Mouse (Mus musculus) embryonic facial prominence, embryonic 15.5 days (tissue): ENCODE measurements around the gene Hist2h3b. TPM values are rescaled to one million over a fixed set of nuclear protein-coding genes. Genes with fewer than 3 reads are reported as not detected.
A peak's percentile ranks its signal among the peaks of the same experiment; 100 is the strongest.
"Not testable (repeated sequence)": the region's sequence is repeated elsewhere in the genome, so short reads cannot be mapped to it uniquely, and the experiment has no call there.

Source experiments
- ATAC-seq: fragments of 200-750 bp; cut with Nextera tagmentation; 2 replicates; pipeline ENCODE4 v1.8.0; 2017; ENCODE audit warnings: low read depth, moderate TSS enrichment; ENCODE audit not compliant: insufficient number of reproducible peaks, low FRiP score, low TSS enrichment
- H3K27ac ChIP-seq: fragments of 300-500 bp; sonication (generic); replicated peaks from 2 replicates; pipeline ENCODE4 v1.5.1; 2015; ENCODE audit warnings: mild to moderate bottlenecking, inconsistent platforms
- H3K27me3 ChIP-seq: fragments of 300-500 bp; sonication (generic); 2 replicates; pipeline ENCODE4 v1.6.1; 2015; ENCODE audit warnings: inconsistent platforms
- H3K36me3 ChIP-seq: fragments of 300-500 bp; sonication (generic); 2 replicates; pipeline ENCODE4 v1.6.1; 2015; ENCODE audit warnings: mild to moderate bottlenecking, inconsistent platforms
- H3K4me1 ChIP-seq: fragments of 300-500 bp; sonication (generic); 2 replicates; pipeline ENCODE4 v1.6.1; 2015; ENCODE audit warnings: inconsistent platforms
- H3K4me2 ChIP-seq: fragments of 300-500 bp; sonication (generic); replicated peaks from 2 replicates; pipeline ENCODE4 v1.6.1; 2015; ENCODE audit warnings: mild to moderate bottlenecking, inconsistent platforms
- H3K4me3 ChIP-seq: fragments of 300-500 bp; sonication (generic); replicated peaks from 2 replicates; pipeline ENCODE4 v1.5.1; 2015; ENCODE audit warnings: mild to moderate bottlenecking, inconsistent platforms
- H3K9ac ChIP-seq: fragments of 300-500 bp; sonication (generic); 2 replicates; pipeline ENCODE4 v1.6.1; 2015; ENCODE audit warnings: inconsistent platforms
- H3K9me3 ChIP-seq: fragments of 300-500 bp; sonication (generic); replicated peaks from 2 replicates; pipeline ENCODE4 v1.6.1; 2016; ENCODE audit warnings: inconsistent platforms
- WGBS: fragments of 180-500 bp; shearing (Covaris S2); methylation state at CpG from one replicate; pipeline ENCODE4 v1.1.7; 2015; 5-methylcytosine and 5-hydroxymethylcytosine counted together
- polyA plus RNA-seq: library from polyadenylated mRNA; unstranded; fragments of >200 nt; fragmentation: Nextera tagmentation; extraction: Ambion mirVana; gene quantifications from 2 replicates; pipeline ENCODE4 v1.2.1, GENCODE M21; 2015

The Hist2h3b gene
- polyA plus RNA-seq, 1 experiment from 2014 or later: 36.0 TPM

- Histone ChIP-seq H3K27me3 (no peaks in the 10 kb centered on the region), H3K4me1 (peaks cover 21% of the 10 kb centered on the region), H3K9me3 (no peaks in the 10 kb centered on the region), H3K9ac (no peak overlapping the region), H3K36me3 (no peaks in the 10 kb centered on the region), H3K4me3 (no peak overlapping the region), H3K27ac (peak overlapping the region; percentile 95), H3K4me2 (peak overlapping the region; percentile 49)
- no peak for ATAC-seq
- WGBS: 74% methylated on average over 4 of the region's 4 CpGs
Observed at GRCm38 (mm10) chr3:96267541-96267940, 913 bp upstream of the Hist2h3b start.

GRCm38 (mm10) chr3:96268776-96269378 lies 423 bp downstream of the Hist2h3b start:
- Histone ChIP-seq H3K4me2 (peak overlapping the region; percentile 85), H3K4me1 (peaks cover 21% of the 10 kb centered on the region), H3K27ac (peak overlapping the region; percentile 96), H3K9ac (peak overlapping the region; percentile 37; the same call in 1 of the 2 replicates), H3K4me3 (peak overlapping the region; percentile 57)
- H3K27me3 ChIP-seq, H3K9me3 ChIP-seq, H3K36me3 ChIP-seq: not testable (repeated sequence)
- peak; percentile 18 for ATAC-seq
- WGBS: 2% methylated on average over 16 of the region's 44 CpGs

- ATAC-seq: peak; percentile 96
- Histone ChIP-seq H3K4me1 (peaks cover 13% of the 10 kb centered on the region), H3K9me3 (no peaks in the 10 kb centered on the region), H3K27ac (peak within 1 kb of the TSS; percentile 96), H3K36me3 (no peaks in the 10 kb centered on the region), H3K9ac (peak within 1 kb of the TSS; percentile 57), H3K4me2 (peak within 1 kb of the TSS; percentile 85), H3K4me3 (peak within 1 kb of the TSS; percentile 57), H3K27me3 (no peaks in the 10 kb centered on the region)
- under 1% methylated on average over 45 of the region's 45 CpGs for WGBS
Observed at GRCm38 (mm10) chr3:96269511-96270474, 1.3 kb downstream of the Hist2h3b start, which contains the start of gene Hist2h2bb. Gene Hist2h2bb, plus strand, starts transcription at chr3:96269752.

- no peak overlapping the region for H3K4me3 ChIP-seq
- H3K27ac ChIP-seq: no peak overlapping the region
- H3K4me2 ChIP-seq: no peak overlapping the region
- H3K36me3 ChIP-seq: no peaks in the 10 kb centered on the region
- no peaks in the 10 kb centered on the region for H3K9me3 ChIP-seq
- peaks cover 15% of the 10 kb centered on the region for H3K4me1 ChIP-seq
- no peaks in the 10 kb centered on the region for H3K27me3 ChIP-seq
- no peak overlapping the region for H3K9ac ChIP-seq
- ATAC-seq: no peak
- 87% methylated on average over 17 of the region's 17 CpGs for whole genome bisulfite sequencing
Observed at GRCm38 (mm10) chr3:96273591-96274465, 5.4 kb downstream of the Hist2h3b start.

GRCm38 (mm10) chr3:96277428-96277799 lies 9.0 kb downstream of the Hist2h3b start:
- WGBS: 13% methylated on average over 8 of the region's 8 CpGs
- no peaks in the 10 kb centered on the region for H3K27me3 ChIP-seq
- H3K4me2 ChIP-seq: peak overlapping the region; percentile 91
- H3K36me3 ChIP-seq: no peaks in the 10 kb centered on the region
- H3K4me3 ChIP-seq: peak overlapping the region; percentile 56
- peak overlapping the region; percentile 50 for H3K9ac ChIP-seq
- ATAC-seq: 0 out of 2 replicates have a peak, but pooled peaks have one; percentile 45
- peaks cover 12% of the 10 kb centered on the region for H3K4me1 ChIP-seq
- H3K27ac ChIP-seq: peak overlapping the region; percentile 93
- no peaks in the 10 kb centered on the region for H3K9me3 ChIP-seq

GRCm38 (mm10) chr3:96277800-96278624 lies 9.6 kb downstream of the Hist2h3b start:
- ATAC-seq: peak; percentile 94
- WGBS: under 1% methylated on average over 49 of the region's 49 CpGs

GRCm38 (mm10) chr3:96280660-96281059 lies 12.2 kb downstream of the Hist2h3b start:
- no peak overlapping the region for H3K4me3 ChIP-seq

More at GRCm38 (mm10) chr3:96277800-96278624, 9.6 kb downstream of the Hist2h3b start:
- H3K9ac ChIP-seq: peak overlapping the region; percentile 50
- peaks cover 12% of the 10 kb centered on the region for H3K4me1 ChIP-seq
- no peaks in the 10 kb centered on the region for H3K9me3 ChIP-seq
- H3K36me3 ChIP-seq: no peaks in the 10 kb centered on the region
- H3K27ac ChIP-seq: peak overlapping the region; percentile 93
- peak overlapping the region; percentile 91 for H3K4me2 ChIP-seq
- peaks cover 3% of the 10 kb centered on the region; the same call in 1 of the 2 replicates for H3K27me3 ChIP-seq
- peak overlapping the region; percentile 56 for H3K4me3 ChIP-seq

GRCm38 (mm10) chr3:96284457-96284856 lies 16.0 kb downstream of the Hist2h3b start:
- Histone ChIP-seq H3K4me1 (peaks cover 9% of the 10 kb centered on the region; the same call in 1 of the 2 replicates), H3K4me2 (0 out of 2 replicates have a peak overlapping the region, but pooled peaks have one; percentile 17), H3K27me3 (peaks cover 14% of the 10 kb centered on the region), H3K27ac (no peak overlapping the region), H3K36me3 (no peaks in the 10 kb centered on the region), H3K4me3 (no peak overlapping the region), H3K9me3 (no peaks in the 10 kb centered on the region), H3K9ac (no peak overlapping the region)
- WGBS: 16% methylated on average over 4 of the region's 4 CpGs
- ATAC-seq: no peak

More at GRCm38 (mm10) chr3:96280660-96281059, 12.2 kb downstream of the Hist2h3b start:
- Histone ChIP-seq H3K27ac (no peak overlapping the region), H3K9me3 (no peaks in the 10 kb centered on the region), H3K4me1 (peaks cover 20% of the 10 kb centered on the region), H3K4me2 (no peak overlapping the region), H3K36me3 (no peaks in the 10 kb centered on the region), H3K27me3 (peaks cover 14% of the 10 kb centered on the region), H3K9ac (no peak overlapping the region)
- WGBS: 51% methylated on average over 6 of the region's 6 CpGs
- no peak for ATAC-seq

- H3K4me1 ChIP-seq, H3K36me3 ChIP-seq, H3K9me3 ChIP-seq, H3K4me3 ChIP-seq, H3K4me2 ChIP-seq, ATAC-seq, H3K9ac ChIP-seq, H3K27ac ChIP-seq: not testable (repeated sequence)
- peaks cover 14% of the 10 kb centered on the region for H3K27me3 ChIP-seq
- WGBS: 88% methylated on average over 11 of the region's 11 CpGs
Observed at GRCm38 (mm10) chr3:96287334-96287733, 18.9 kb downstream of the Hist2h3b start.

- no peak for ATAC-seq
- no peak overlapping the region for H3K4me2 ChIP-seq
- no peaks in the 10 kb centered on the region for H3K27me3 ChIP-seq
- no peak overlapping the region for H3K27ac ChIP-seq
- H3K9me3 ChIP-seq: no peaks in the 10 kb centered on the region
- no peak overlapping the region for H3K4me3 ChIP-seq
- 0 out of 2 replicates have a peak, but pooled peaks cover 2% of the 10 kb centered on the region for H3K4me1 ChIP-seq
- 69% methylated on average over 3 of the region's 3 CpGs for WGBS
- H3K36me3 ChIP-seq: no peaks in the 10 kb centered on the region
- no peak overlapping the region for H3K9ac ChIP-seq
Observed at GRCm38 (mm10) chr3:96289201-96289600, 20.7 kb downstream of the Hist2h3b start.
